ENCODE assay signal across 8 mouse cellular contexts in genomic region chr12:112140231-112140630, GRCm38 (mm10). TPM values are rescaled to one million over a fixed set of nuclear protein-coding genes. Genes with fewer than 3 reads are reported as not detected.
DNase-seq lines count a peak whose midpoint lies in the region; ATAC-seq and TF ChIP-seq lines count a peak whose summit lies in the region.

No protein-coding gene starts in this region.

- no peak overlapping the region for H3K4me3 ChIP-seq in forebrain, postnatal 0 days (ENCODE audit: low read depth, low read length)
- no peak overlapping the region for H3K4me3 ChIP-seq in forebrain, embryonic 16.5 days (replicated peaks; ENCODE audit: low read length)
- H3K4me3 ChIP-seq in testis, adult 2 months (ENCODE audit: control insufficient read depth, low read depth, low read length): no peak overlapping the region
- no peak overlapping the region for H3K4me3 ChIP-seq in cortical plate, adult 2 months (ENCODE audit: insufficient read depth, low read length)

- peak; percentile 78 for DNase-seq in forebrain, postnatal 0 days
- no peak for DNase-seq in testis, postnatal 14 days (ENCODE audit: low spot score)
- DNase-seq in layer of hippocampus, adult 11-12 months (ENCODE audit: low spot score): peak; percentile 43
- DNase-seq in testis, postnatal 10 days (ENCODE audit: low spot score): no peak

- no peaks in the 10 kb centered on the region for H3K36me3 ChIP-seq in forebrain, postnatal 0 days (ENCODE audit: insufficient read depth)
- no peaks in the 10 kb centered on the region for H3K36me3 ChIP-seq in forebrain, embryonic 16.5 days (ENCODE audit: control insufficient read depth, insufficient read depth)
- no peaks in the 10 kb centered on the region for H3K36me3 ChIP-seq in testis, adult 2 months (ENCODE audit: control insufficient read depth, insufficient read depth, low read length)

- TF ChIP-seq POLR2A in testis, adult 2 months (IDR thresholded peaks at IDR 0.05; ENCODE audit: control insufficient read depth, low read depth, low read length): no peak
- no peak for TF ChIP-seq POLR2A in cortical plate, adult 2 months (IDR thresholded peaks at IDR 0.05; ENCODE audit: extremely low read depth, insufficient read depth, low read length)

- peaks cover 4% of the 10 kb centered on the region for H3K27me3 ChIP-seq in forebrain, postnatal 0 days (ENCODE audit: insufficient read depth, low read length)
- peaks cover 8% of the 10 kb centered on the region; the same call in 1 of the 2 replicates for H3K27me3 ChIP-seq in forebrain, embryonic 16.5 days (replicated peaks; ENCODE audit: control insufficient read depth, insufficient read depth, low read length)
- no peaks in the 10 kb centered on the region; the same call in 1 of the 2 replicates for H3K27me3 ChIP-seq in testis, adult 2 months (ENCODE audit: control insufficient read depth, insufficient read depth, low read length)

- no peak for ATAC-seq in forebrain, postnatal 0 days
- ATAC-seq in forebrain, embryonic 16.5 days: no peak
- ATAC-seq in megakaryocyte-erythroid progenitor cell, adult 5-6 weeks (replicated peaks; ENCODE audit: low FRiP score, low TSS enrichment, poor library complexity, severe bottlenecking): peak; percentile 66

- H3K9ac ChIP-seq in forebrain, postnatal 0 days: no peak overlapping the region
- H3K9ac ChIP-seq in forebrain, embryonic 16.5 days (replicated peaks; ENCODE audit: low read depth, low read length): no peak overlapping the region

- TF ChIP-seq CTCF in forebrain, postnatal 0 days (IDR thresholded peaks at IDR 0.05; ENCODE audit: low read depth): peak; percentile 91
- TF ChIP-seq CTCF in testis, adult 2 months (IDR thresholded peaks at IDR 0.05; ENCODE audit: control insufficient read depth, insufficient read depth, insufficient replicate concordance, low read depth, low read length): peak; percentile 87; the same call in 1 of the 2 replicates
- TF ChIP-seq CTCF in cortical plate, adult 2 months (IDR thresholded peaks at IDR 0.05; ENCODE audit: extremely low read depth, insufficient read depth, low read length): peak; percentile 97

- 0 out of 2 replicates have a peak, but pooled peaks cover 4% of the 10 kb centered on the region for H3K4me1 ChIP-seq in forebrain, postnatal 0 days (ENCODE audit: insufficient read depth)
- peaks cover 17% of the 10 kb centered on the region for H3K4me1 ChIP-seq in forebrain, embryonic 16.5 days (replicated peaks; ENCODE audit: control insufficient read depth, insufficient read depth, low read length)
- peaks cover 16% of the 10 kb centered on the region for H3K4me1 ChIP-seq in testis, adult 2 months (ENCODE audit: control insufficient read depth, insufficient read depth, low read length)
- H3K4me1 ChIP-seq in cortical plate, adult 2 months (ENCODE audit: control insufficient read depth, insufficient read depth, low read length): no peaks in the 10 kb centered on the region

- no peaks in the 10 kb centered on the region for H3K9me3 ChIP-seq in forebrain, postnatal 0 days (ENCODE audit: low read length)
- H3K9me3 ChIP-seq in forebrain, embryonic 16.5 days (ENCODE audit: control insufficient read depth, low read length): no peaks in the 10 kb centered on the region

- no peak overlapping the region for H3K4me2 ChIP-seq in forebrain, postnatal 0 days (ENCODE audit: low read depth)
- H3K4me2 ChIP-seq in forebrain, embryonic 16.5 days (ENCODE audit: low read length): no peak overlapping the region

- H3K27ac ChIP-seq in forebrain, postnatal 0 days (ENCODE audit: low read depth, low read length): no peak overlapping the region
- no peak overlapping the region for H3K27ac ChIP-seq in forebrain, embryonic 16.5 days (ENCODE audit: low read length)
- no peak overlapping the region for H3K27ac ChIP-seq in testis, adult 2 months (ENCODE audit: control insufficient read depth, insufficient read depth, low read depth, low read length)
- H3K27ac ChIP-seq in cortical plate, adult 2 months (ENCODE audit: insufficient read depth, low read length): no peak overlapping the region

- 11% methylated on average over 5 of the region's 5 CpGs for WGBS in forebrain, postnatal 0 days
- WGBS in forebrain, embryonic 16.5 days: 7% methylated on average over 5 of the region's 5 CpGs

RNA-seq across cellular contexts. Expression of gene Kif26a, which starts 5.8 kb away (rescaled TPM):
- 50.4 and 55.1 TPM in 2 replicates for total RNA-seq in forebrain, postnatal 0 days (2014; rRNA removed)
- 5.0 and 6.2 TPM in 2 replicates for polyA plus RNA-seq in forebrain, postnatal 0 days (2015; fragmentation: Nextera tagmentation; extraction: Ambion mirVana)
- polyA plus RNA-seq in forebrain, embryonic 16.5 days (2015; fragmentation: Nextera tagmentation; extraction: Ambion mirVana): 17.3 and 21.2 TPM in 2 replicates
- 0.98 and 1.1 TPM in 2 replicates for polyA plus RNA-seq in testis, adult 2 months (2012; rRNA removed)
- 3.3 and 4.2 TPM in 2 replicates for polyA plus RNA-seq in cortical plate, adult 2 months (2012; rRNA removed)
- total RNA-seq in megakaryocyte-erythroid progenitor cell, adult 5-6 weeks (2014; fragmentation: Nextera tagmentation): not detected in 2 replicates
- total RNA-seq in megakaryocyte-erythroid progenitor cell, adult 5-6 weeks (2017): not detected in 2 replicates

RNA-seq across cellular contexts. Expression of gene Aspg, which starts 33.8 kb away (rescaled TPM):
- 2.9 and 3.9 TPM in 2 replicates for total RNA-seq in forebrain, postnatal 0 days (2014; rRNA removed)
- polyA plus RNA-seq in forebrain, postnatal 0 days (2015; fragmentation: Nextera tagmentation; extraction: Ambion mirVana): 0.52 and 1.3 TPM in 2 replicates
- 0.37 and 0.75 TPM in 2 replicates for polyA plus RNA-seq in forebrain, embryonic 16.5 days (2015; fragmentation: Nextera tagmentation; extraction: Ambion mirVana)
- 1.2 and 5.4 TPM in 2 replicates for polyA plus RNA-seq in testis, adult 2 months (2012; rRNA removed)
- 4.4 and 5.1 TPM in 2 replicates for polyA plus RNA-seq in cortical plate, adult 2 months (2012; rRNA removed)
- total RNA-seq in megakaryocyte-erythroid progenitor cell, adult 5-6 weeks (2014; fragmentation: Nextera tagmentation): not detected in 2 replicates
- total RNA-seq in megakaryocyte-erythroid progenitor cell, adult 5-6 weeks (2017): not detected in 2 replicates

Comparison
In these comparisons a context has a peak if more than half of its experiments do, and no peak if none do; other contexts are left out.
1. DNase-seq: peak in forebrain, postnatal 0 days (single experiment) and layer of hippocampus, adult 11-12 months (single experiment); none in testis, postnatal 14 days (single experiment) and testis, postnatal 10 days (single experiment).
2. Peak in every context shown above with its lines, with median percentiles within 50 percentile points of each other: CTCF ChIP-seq.